Mouse (Mus musculus) embryonic facial prominence, embryonic 11.5 days (tissue): Measurements from ENCODE around the gene Slc6a18. TPM values are rescaled to one million over a fixed set of nuclear protein-coding genes. Genes with fewer than 3 reads are reported as not detected.
"Not testable (repeated sequence)": the region's sequence is repeated elsewhere in the genome, so short reads cannot be mapped to it uniquely, and the experiment has no call there.

Experiments
- ATAC-seq: fragments of 200-750 bp; cut with Nextera tagmentation; replicated peaks from 2 replicates; pipeline ENCODE4 v1.8.0; 2017; ENCODE audit warnings: low read depth; ENCODE audit not compliant: insufficient number of reproducible peaks, low FRiP score, low TSS enrichment
- DNase-seq: peaks from one replicate; pipeline ENCODE4 v3.0.0-alpha.2; 2015; ENCODE audit warnings: low spot score
- H3K27ac ChIP-seq: fragments of 300-500 bp; sonication (generic); replicated peaks from 2 replicates; pipeline ENCODE4 v1.5.1; 2014; ENCODE audit warnings: mild to moderate bottlenecking, low read depth, low read length, control low read depth
- H3K27me3 ChIP-seq: fragments of 300-500 bp; sonication (generic); 2 replicates; pipeline ENCODE4 v1.6.1; 2014; ENCODE audit warnings: mild to moderate bottlenecking, low read length, moderate library complexity, mixed read lengths; ENCODE audit not compliant: control insufficient read depth, insufficient read depth
- H3K36me3 ChIP-seq: fragments of 300-500 bp; sonication (generic); replicated peaks from 2 replicates; pipeline ENCODE4 v1.6.1; 2014; ENCODE audit warnings: low read depth, mild to moderate bottlenecking, low read length, moderate library complexity, mixed read lengths; ENCODE audit not compliant: control insufficient read depth, insufficient read depth
- H3K4me1 ChIP-seq: fragments of 300-500 bp; sonication (generic); 2 replicates; pipeline ENCODE4 v1.6.1; 2014; ENCODE audit warnings: low read length, mixed read lengths; ENCODE audit not compliant: control insufficient read depth, insufficient read depth
- H3K4me2 ChIP-seq: fragments of 300-500 bp; sonication (generic); 2 replicates; pipeline ENCODE4 v1.6.1; 2014; ENCODE audit warnings: low read depth, mild to moderate bottlenecking, control low read depth, low read length, moderate library complexity
- H3K4me3 ChIP-seq: fragments of 300-500 bp; sonication (generic); 2 replicates; pipeline ENCODE4 v1.5.1; 2014; ENCODE audit warnings: low read depth, low read length, control low read depth
- H3K9ac ChIP-seq: fragments of 300-500 bp; sonication (generic); replicated peaks from 2 replicates; pipeline ENCODE4 v1.6.1; 2014; ENCODE audit warnings: mild to moderate bottlenecking, control low read depth, low read length
- H3K9me3 ChIP-seq: fragments of 300-500 bp; sonication (generic); replicated peaks from 2 replicates; pipeline ENCODE4 v1.6.1; 2016; ENCODE audit warnings: mild to moderate bottlenecking, low read length, inconsistent platforms, mixed read lengths; ENCODE audit not compliant: control insufficient read depth
- WGBS: fragments of 180-500 bp; shearing (Covaris S2); extraction: QIAGEN DNeasy Blood & Tissue Kit; methylation state at CpG from one replicate; pipeline ENCODE4 v1.1.7; 2014; 5-methylcytosine and 5-hydroxymethylcytosine counted together
- polyA plus RNA-seq: library from polyadenylated mRNA; unstranded; fragments of >200 nt; fragmentation: Nextera tagmentation; extraction: Ambion mirVana; gene quantifications from 2 replicates; pipeline ENCODE4 v1.2.1, GENCODE M21; 2014

Slc6a18 gene
- polyA plus RNA-seq, 1 experiment from 2014 or later = not detected

- no peaks in the 10 kb centered on the region for H3K36me3 ChIP-seq
- no peak for ATAC-seq
- H3K4me3 ChIP-seq = no peak overlapping the region
Observed at GRCm38 (mm10) chr13:73711803-73712202, 34.0 kb upstream of the Slc6a18 start.

GRCm38 (mm10) chr13:73711221-73711620, 33.4 kb upstream of the Slc6a18 start:
- Histone ChIP-seq H3K36me3 (no peaks in the 10 kb centered on the region), H3K4me3 (no peak overlapping the region), H3K9ac (no peak overlapping the region), H3K9me3 (no peaks in the 10 kb centered on the region), H3K27ac (no peak overlapping the region), H3K4me1 (no peaks in the 10 kb centered on the region), H3K4me2 (no peak overlapping the region), H3K27me3 (no peaks in the 10 kb centered on the region)
- no peak for DNase-seq
- 93% methylated on average over 5 of the region's 5 CpGs for WGBS
- no peak for ATAC-seq

More at GRCm38 (mm10) chr13:73711803-73712202, 34.0 kb upstream of the Slc6a18 start:
- DNase-seq = no peak
- no peaks in the 10 kb centered on the region for H3K4me1 ChIP-seq
- no peaks in the 10 kb centered on the region for H3K27me3 ChIP-seq
- H3K9ac ChIP-seq = no peak overlapping the region
- no peak overlapping the region for H3K27ac ChIP-seq
- H3K9me3 ChIP-seq = no peaks in the 10 kb centered on the region
- 83% methylated on average over 5 of the region's 5 CpGs for WGBS
- no peak overlapping the region for H3K4me2 ChIP-seq

- no peaks in the 10 kb centered on the region for H3K36me3 ChIP-seq
- 76% methylated on average over 6 of the region's 6 CpGs for WGBS
- H3K27me3 ChIP-seq = no peaks in the 10 kb centered on the region
- H3K4me1 ChIP-seq = no peaks in the 10 kb centered on the region
- DNase-seq (no peak), ATAC-seq (no peak)
- no peak overlapping the region for H3K4me2 ChIP-seq
- H3K9ac ChIP-seq = no peak overlapping the region
- no peak overlapping the region for H3K27ac ChIP-seq
- no peak overlapping the region for H3K4me3 ChIP-seq
- no peaks in the 10 kb centered on the region for H3K9me3 ChIP-seq
Observed at GRCm38 (mm10) chr13:73709491-73709890, 31.7 kb upstream of the Slc6a18 start.

GRCm38 (mm10) chr13:73704694-73705325, 27.0 kb upstream of the Slc6a18 start, which contains the start of gene Slc6a19:
TSS of gene Slc6a19 (minus strand) at chr13:73704865.
- no peak within 1 kb of the TSS for H3K27ac ChIP-seq
- DNase-seq (no peak), ATAC-seq (no peak)
- no peaks in the 10 kb centered on the region for H3K27me3 ChIP-seq
- 86% methylated on average over 7 of the region's 7 CpGs for WGBS
- H3K9ac ChIP-seq = no peak within 1 kb of the TSS
- H3K4me3 ChIP-seq = no peak within 1 kb of the TSS
- no peak within 1 kb of the TSS for H3K4me2 ChIP-seq
- no peaks in the 10 kb centered on the region for H3K4me1 ChIP-seq
- H3K9me3 ChIP-seq = no peaks in the 10 kb centered on the region
- no peaks in the 10 kb centered on the region for H3K36me3 ChIP-seq

GRCm38 (mm10) chr13:73703486-73703885, 25.7 kb upstream of the Slc6a18 start:
- H3K27ac ChIP-seq, H3K9me3 ChIP-seq, H3K4me2 ChIP-seq, H3K9ac ChIP-seq, H3K4me1 ChIP-seq, H3K27me3 ChIP-seq, H3K4me3 ChIP-seq, DNase-seq, H3K36me3 ChIP-seq, ATAC-seq: not testable (repeated sequence)
- 75% methylated on average over 4 of the region's 4 CpGs for whole genome bisulfite sequencing

GRCm38 (mm10) chr13:73702776-73703175, 25.0 kb upstream of the Slc6a18 start:
- Histone ChIP-seq H3K4me2 (no peak overlapping the region), H3K4me1 (no peaks in the 10 kb centered on the region), H3K4me3 (no peak overlapping the region), H3K9ac (no peak overlapping the region), H3K9me3 (no peaks in the 10 kb centered on the region), H3K27ac (no peak overlapping the region), H3K36me3 (no peaks in the 10 kb centered on the region), H3K27me3 (no peaks in the 10 kb centered on the region)
- ATAC-seq (no peak), DNase-seq (no peak)
- WGBS = 83% methylated on average over 4 of the region's 4 CpGs

- ATAC-seq = no peak
- Histone ChIP-seq H3K9ac (no peak overlapping the region), H3K36me3 (no peaks in the 10 kb centered on the region), H3K27me3 (no peaks in the 10 kb centered on the region), H3K4me3 (no peak overlapping the region), H3K4me2 (no peak overlapping the region), H3K4me1 (no peaks in the 10 kb centered on the region), H3K9me3 (no peaks in the 10 kb centered on the region), H3K27ac (no peak overlapping the region)
- WGBS = 78% methylated on average over 9 of the region's 9 CpGs
- no peak for DNase-seq
Observed at GRCm38 (mm10) chr13:73701161-73701883, 23.5 kb upstream of the Slc6a18 start.

GRCm38 (mm10) chr13:73700554-73700953, 22.7 kb upstream of the Slc6a18 start:
- Histone ChIP-seq H3K27me3 (no peaks in the 10 kb centered on the region), H3K9ac (no peak overlapping the region), H3K36me3 (no peaks in the 10 kb centered on the region), H3K4me3 (no peak overlapping the region), H3K27ac (no peak overlapping the region), H3K4me1 (no peaks in the 10 kb centered on the region), H3K4me2 (no peak overlapping the region), H3K9me3 (no peaks in the 10 kb centered on the region)
- ATAC-seq (no peak), DNase-seq (no peak)
- WGBS = 88% methylated on average over 12 of the region's 12 CpGs
